Comparison of ENCODE assay signal across 22 mouse cellular contexts in genomic region chr6:94652659-94653213, GRCm38 (mm10). TPM values are rescaled to one million over a fixed set of nuclear protein-coding genes. Genes with fewer than 3 reads are reported as not detected.
DNase-seq lines count a peak whose midpoint lies in the region; ATAC-seq and TF ChIP-seq lines count a peak whose summit lies in the region.
"Had no signal": no experiment of that assay in that cellular context is flagged by ENCODE, and none has a peak within 500 bp of the region (broad histone marks: within the 10 kb centered on the region; RNA-seq: fewer than 3 reads in every experiment).

No protein-coding gene starts in this region.

- H3K9ac ChIP-seq in liver, postnatal 0 days (replicated peaks), result no peak overlapping the region
- H3K9ac ChIP-seq in hindbrain, embryonic 13.5 days, result no peak overlapping the region
- H3K9ac ChIP-seq: forebrain, embryonic 13.5 days; limb, embryonic 12.5 days; lung, embryonic 14.5 days; midbrain, embryonic 13.5 days; neural tube, embryonic 12.5 days; stomach, embryonic 15.5 days had no signal

- peak; percentile 34 to 44 for DNase-seq in heart, postnatal 36 days
- DNase-seq in heart, postnatal 25 days (ENCODE audit: low spot score), result no peak
- peak; percentile 47 to 55 for DNase-seq in right cerebral cortex, postnatal 10 days (ENCODE audit: low spot score in 2 of 2)
- DNase-seq in right cerebral cortex, postnatal 4 days, result no peak
- DNase-seq in lung, postnatal 10 days, result peak; percentile 32
- DNase-seq in liver, postnatal 0 days, result no peak
- DNase-seq: adrenal gland, adult 8-10 months; cerebellum, adult 18-20 months; cerebellum, postnatal 14 days; lung, embryonic 14.5 days; thymus, postnatal 25 days had no signal

- TF ChIP-seq EP300 in liver, postnatal 0 days (IDR thresholded peaks at IDR 0.05; ENCODE audit: low read depth), result no peak

- no peaks in the 10 kb centered on the region for H3K27me3 ChIP-seq in liver, postnatal 0 days (ENCODE audit: insufficient read depth, low read length)
- H3K27me3 ChIP-seq in hindbrain, embryonic 13.5 days, result no peaks in the 10 kb centered on the region
- H3K27me3 ChIP-seq: forebrain, embryonic 13.5 days; midbrain, embryonic 13.5 days; neural tube, embryonic 12.5 days; stomach, embryonic 15.5 days had no signal

- no peaks in the 10 kb centered on the region for H3K9me3 ChIP-seq in liver, postnatal 0 days (ENCODE audit: low read length)
- H3K9me3 ChIP-seq in hindbrain, embryonic 13.5 days, result no peaks in the 10 kb centered on the region
- H3K9me3 ChIP-seq: forebrain, embryonic 13.5 days; heart, embryonic 10.5 days; limb, embryonic 12.5 days; midbrain, embryonic 13.5 days; neural tube, embryonic 12.5 days; stomach, embryonic 15.5 days had no signal

- no peak for ATAC-seq in liver, postnatal 0 days
- no peak for ATAC-seq in hindbrain, embryonic 13.5 days (ENCODE audit: low FRiP score)
- ATAC-seq: activated CD4-positive, CD25-positive, alpha-beta regulatory T cell, adult 4 months; forebrain, embryonic 13.5 days; intestine, postnatal 0 days; midbrain, embryonic 13.5 days had no signal

- H3K27ac ChIP-seq in liver, postnatal 0 days (ENCODE audit: low read depth), result no peak overlapping the region
- H3K27ac ChIP-seq in hindbrain, embryonic 13.5 days, result no peak overlapping the region
- H3K27ac ChIP-seq: forebrain, embryonic 13.5 days; heart, embryonic 10.5 days; kidney, postnatal 0 days; limb, embryonic 12.5 days; midbrain, embryonic 13.5 days; neural tube, embryonic 12.5 days; stomach, embryonic 15.5 days had no signal

- H3K4me2 ChIP-seq in liver, postnatal 0 days (ENCODE audit: low read depth, low read length), result no peak overlapping the region
- H3K4me2 ChIP-seq in hindbrain, embryonic 13.5 days, result no peak overlapping the region
- H3K4me2 ChIP-seq: forebrain, embryonic 13.5 days; limb, embryonic 12.5 days; liver, embryonic 11.5 days; lung, embryonic 14.5 days; midbrain, embryonic 13.5 days; neural tube, embryonic 12.5 days; stomach, embryonic 15.5 days had no signal

- peaks cover 21% of the 10 kb centered on the region for H3K4me1 ChIP-seq in liver, postnatal 0 days (ENCODE audit: insufficient read depth)
- peaks cover 84% of the 10 kb centered on the region for H3K4me1 ChIP-seq in hindbrain, embryonic 13.5 days (replicated peaks)

- peaks cover 3% of the 10 kb centered on the region; the same call in 1 of the 2 replicates for H3K36me3 ChIP-seq in liver, postnatal 0 days (replicated peaks; ENCODE audit: insufficient read depth, low read length)
- H3K36me3 ChIP-seq in hindbrain, embryonic 13.5 days, result no peaks in the 10 kb centered on the region
- H3K36me3 ChIP-seq: heart, embryonic 10.5 days; midbrain, embryonic 13.5 days; neural tube, embryonic 12.5 days had no signal

- no peak for TF ChIP-seq CTCF in liver, postnatal 0 days (IDR thresholded peaks at IDR 0.05; ENCODE audit: low read depth)

- H3K4me3 ChIP-seq in liver, postnatal 0 days (ENCODE audit: low read depth, low read length), result no peak overlapping the region
- no peak overlapping the region for H3K4me3 ChIP-seq in hindbrain, embryonic 13.5 days
- H3K4me3 ChIP-seq: forebrain, embryonic 13.5 days; heart, embryonic 10.5 days; limb, embryonic 12.5 days; midbrain, embryonic 13.5 days; neural tube, embryonic 12.5 days; stomach, embryonic 15.5 days had no signal

- 72% methylated on average over 6 of the region's 6 CpGs for WGBS in liver, postnatal 0 days (ENCODE audit: insufficient replicate concordance)
- WGBS in hindbrain, embryonic 13.5 days, result 72% methylated on average over 6 of the region's 6 CpGs

- intact Hi-C loops in heart, postnatal 36 days (cut with DNase I), result no loop called here
- intact Hi-C loops in heart, postnatal 25 days (cut with DNase I), result no loop called here

RNA-seq across cellular contexts. Expression of gene Lrig1, which starts 47.2 kb away (rescaled TPM):
- total RNA-seq in heart, postnatal 36 days (2021), result 10 to 100 TPM; 36.9 to 43.2 TPM
- total RNA-seq in heart, postnatal 25 days (2021), result 10 to 100 TPM; 35.3 to 35.9 TPM
- 2.5 and 2.9 TPM in 2 replicates for polyA plus RNA-seq in liver, postnatal 0 days (2015; fragmentation: Nextera tagmentation; extraction: Ambion mirVana)
- polyA plus RNA-seq in hindbrain, embryonic 13.5 days (2015; fragmentation: Nextera tagmentation; extraction: Ambion mirVana), result 10.9 and 12.5 TPM in 2 replicates

Comparison
In these comparisons a context has a peak if more than half of its experiments do, and no peak if none do; other contexts are left out.
1. DNase-seq: peak in heart, postnatal 36 days (2 of 2), right cerebral cortex, postnatal 10 days (2 of 2) and lung, postnatal 10 days (single experiment); none in heart, postnatal 25 days (single experiment), right cerebral cortex, postnatal 4 days (single experiment) and liver, postnatal 0 days (single experiment).